Mouse (Mus musculus) forebrain, embryonic 11.5 days (tissue): Measurements from ENCODE around the gene Wdr81. TPM values are rescaled to one million over a fixed set of nuclear protein-coding genes. Genes with fewer than 3 reads are reported as not detected.

Experiments
- ATAC-seq: fragments of 200-750 bp; cut with Nextera tagmentation; replicated peaks from 2 replicates; pipeline ENCODE4 v1.8.0; 2017; ENCODE audit warnings: moderate TSS enrichment; ENCODE audit not compliant: low FRiP score
- DNase-seq: peaks from one replicate; pipeline ENCODE4 v3.0.0-alpha.2; 2017; ENCODE audit warnings: low spot score
- H3K27ac ChIP-seq: fragments of 300-500 bp; sonication (generic); 2 replicates; pipeline ENCODE4 v1.5.1; 2014; ENCODE audit warnings: low read depth, low read length
- H3K27me3 ChIP-seq: fragments of 300-500 bp; sonication (generic); 2 replicates; pipeline ENCODE4 v1.6.1; 2014; ENCODE audit warnings: mild to moderate bottlenecking, low read length, mixed read lengths; ENCODE audit not compliant: control insufficient read depth, insufficient read depth
- H3K36me3 ChIP-seq: fragments of 300-500 bp; sonication (generic); 2 replicates; pipeline ENCODE4 v1.6.1; 2014; ENCODE audit warnings: mild to moderate bottlenecking, low read length, moderate library complexity, mixed read lengths; ENCODE audit not compliant: control insufficient read depth, insufficient read depth
- H3K4me1 ChIP-seq: fragments of 300-500 bp; sonication (generic); replicated peaks from 2 replicates; pipeline ENCODE4 v1.6.1; 2014; ENCODE audit warnings: low read length, mixed read lengths; ENCODE audit not compliant: control insufficient read depth, insufficient read depth
- H3K4me2 ChIP-seq: fragments of 300-500 bp; sonication (generic); 2 replicates; pipeline ENCODE4 v1.6.1; 2014; ENCODE audit warnings: low read depth, mild to moderate bottlenecking, low read length, moderate library complexity, mixed read lengths; ENCODE audit not compliant: severe bottlenecking
- H3K4me3 ChIP-seq: fragments of 300-500 bp; sonication (generic); 2 replicates; pipeline ENCODE4 v1.5.1; 2014; ENCODE audit warnings: low read depth, low read length
- H3K9ac ChIP-seq: fragments of 300-500 bp; sonication (generic); 2 replicates; pipeline ENCODE4 v1.6.1; 2014; ENCODE audit warnings: low read length
- H3K9me3 ChIP-seq: fragments of 300-500 bp; sonication (generic); 2 replicates; pipeline ENCODE4 v1.6.1; 2016; ENCODE audit warnings: low read length, mixed read lengths; ENCODE audit not compliant: control insufficient read depth
- WGBS: fragments of 180-500 bp; shearing (Covaris S2); extraction: QIAGEN DNeasy Blood & Tissue Kit; methylation state at CpG from one replicate; pipeline ENCODE4 v1.1.7; 2014; 5-methylcytosine and 5-hydroxymethylcytosine counted together
- polyA plus RNA-seq: library from polyadenylated mRNA; unstranded; fragments of >200 nt; fragmentation: Nextera tagmentation; extraction: Ambion mirVana; gene quantifications from 2 replicates; pipeline ENCODE4 v1.2.1, GENCODE M21; 2014

Gene Wdr81
- polyA plus RNA-seq = 6.3 and 6.5 TPM in 2 replicates

GRCm38 (mm10) chr11:75453991-75454930 is at the start of gene Wdr81:
TSS of gene Wdr81 (minus strand) at chr11:75454717.
- Histone ChIP-seq H3K36me3 (no peaks in the 10 kb centered on the region), H3K27ac (no peak within 1 kb of the TSS), H3K9ac (peak within 1 kb of the TSS; percentile 69), H3K27me3 (no peaks in the 10 kb centered on the region), H3K4me3 (peak within 1 kb of the TSS; percentile 57), H3K4me2 (peak within 1 kb of the TSS; percentile 99), H3K9me3 (no peaks in the 10 kb centered on the region), H3K4me1 (peaks cover 8% of the 10 kb centered on the region)
- DNase-seq (peak; percentile 91), ATAC-seq (peak; percentile 93)
- WGBS = 3% methylated on average over 56 of the region's 56 CpGs

- no peaks in the 10 kb centered on the region for H3K9me3 ChIP-seq
- H3K4me1 ChIP-seq = no peaks in the 10 kb centered on the region
- H3K27ac ChIP-seq = no peak overlapping the region
- WGBS = 84% methylated on average over 1 of the region's 1 CpGs
- H3K9ac ChIP-seq = no peak overlapping the region
- H3K36me3 ChIP-seq = peaks cover 67% of the 10 kb centered on the region
- ATAC-seq (no peak), DNase-seq (no peak)
- H3K4me2 ChIP-seq = no peak overlapping the region
- H3K4me3 ChIP-seq = no peak overlapping the region
- no peaks in the 10 kb centered on the region for H3K27me3 ChIP-seq
These were observed 43.6 kb upstream of the Wdr81 start for GRCm38 (mm10) chr11:75498126-75498525.

GRCm38 (mm10) chr11:75494296-75495049 is 40.0 kb upstream of the Wdr81 start:
- 95% methylated on average over 10 of the region's 10 CpGs for WGBS
- Histone ChIP-seq H3K4me1 (no peaks in the 10 kb centered on the region), H3K27me3 (no peaks in the 10 kb centered on the region), H3K9ac (no peak overlapping the region), H3K9me3 (no peaks in the 10 kb centered on the region), H3K4me2 (no peak overlapping the region), H3K4me3 (no peak overlapping the region), H3K27ac (no peak overlapping the region), H3K36me3 (peaks cover 65% of the 10 kb centered on the region)
- no peak for ATAC-seq
- no peak for DNase-seq

- no peak for DNase-seq
- no peaks in the 10 kb centered on the region for H3K27me3 ChIP-seq
- peaks cover 25% of the 10 kb centered on the region for H3K36me3 ChIP-seq
- peak overlapping the region; percentile 94 for H3K4me2 ChIP-seq
- peak overlapping the region; percentile 97 for H3K9ac ChIP-seq
- 52% methylated on average over 6 of the region's 6 CpGs for WGBS
- no peaks in the 10 kb centered on the region for H3K9me3 ChIP-seq
- H3K4me3 ChIP-seq = peak overlapping the region; percentile 100
- no peak for ATAC-seq
- H3K27ac ChIP-seq = no peak overlapping the region
- H3K4me1 ChIP-seq = peaks cover 5% of the 10 kb centered on the region
These were observed 33.0 kb upstream of the Wdr81 start for GRCm38 (mm10) chr11:75487496-75487895.

GRCm38 (mm10) chr11:75486601-75487285 is 32.2 kb upstream of the Wdr81 start, which contains the start of gene Prpf8:
TSS of gene Prpf8 (plus strand) at chr11:75486816.
- peak; percentile 100 for ATAC-seq

GRCm38 (mm10) chr11:75486192-75486591 is 31.7 kb upstream of the Wdr81 start:
- Histone ChIP-seq H3K4me1 (peaks cover 5% of the 10 kb centered on the region), H3K27me3 (no peaks in the 10 kb centered on the region), H3K4me2 (peak overlapping the region; percentile 15; the same call in 1 of the 2 replicates), H3K36me3 (peaks cover 13% of the 10 kb centered on the region; the same call in 1 of the 2 replicates), H3K27ac (no peak overlapping the region), H3K9me3 (no peaks in the 10 kb centered on the region), H3K4me3 (peak overlapping the region; percentile 100; the same call in 1 of the 2 replicates), H3K9ac (no peak overlapping the region)
- peak; percentile 29 for ATAC-seq
- no peak for DNase-seq
- 24% methylated on average over 3 of the region's 3 CpGs for WGBS

More at GRCm38 (mm10) chr11:75486601-75487285, 32.2 kb upstream of the Wdr81 start, which contains the start of gene Prpf8:
- peaks cover 19% of the 10 kb centered on the region for H3K36me3 ChIP-seq
- 0 out of 2 replicates have a peak within 1 kb of the TSS, but pooled peaks have one; percentile 18 for H3K27ac ChIP-seq
- peak; percentile 96 for DNase-seq
- H3K9me3 ChIP-seq = no peaks in the 10 kb centered on the region
- H3K4me1 ChIP-seq = peaks cover 5% of the 10 kb centered on the region
- H3K9ac ChIP-seq = peak within 1 kb of the TSS; percentile 97
- H3K4me2 ChIP-seq = peak within 1 kb of the TSS; percentile 94
- H3K27me3 ChIP-seq = no peaks in the 10 kb centered on the region
- peak within 1 kb of the TSS; percentile 100 for H3K4me3 ChIP-seq
- under 1% methylated on average over 52 of the region's 52 CpGs for WGBS

GRCm38 (mm10) chr11:75473376-75473775 is 18.9 kb upstream of the Wdr81 start:
- H3K9ac ChIP-seq = no peak overlapping the region
- no peaks in the 10 kb centered on the region for H3K36me3 ChIP-seq
- H3K4me3 ChIP-seq = no peak overlapping the region
- no peak overlapping the region for H3K27ac ChIP-seq
- DNase-seq = no peak
- no peak overlapping the region for H3K4me2 ChIP-seq
- no peaks in the 10 kb centered on the region for H3K27me3 ChIP-seq
- WGBS = 70% methylated on average over 7 of the region's 7 CpGs
- no peaks in the 10 kb centered on the region for H3K9me3 ChIP-seq
- no peak for ATAC-seq
- H3K4me1 ChIP-seq = 0 out of 2 replicates have a peak, but pooled peaks cover under 1% of the 10 kb centered on the region
